Mouse (Mus musculus): Measurements from ENCODE around the gene Twistnb. TPM values are rescaled to one million over a fixed set of nuclear protein-coding genes. Genes with fewer than 3 reads are reported as not detected.
A peak's percentile ranks its signal among the peaks of the same experiment; 100 is the strongest.

The Twistnb gene
- total and polyA plus RNA-seq, 3 experiments: 22.1 to 44.6 (median 25.3) TPM

DNA sequence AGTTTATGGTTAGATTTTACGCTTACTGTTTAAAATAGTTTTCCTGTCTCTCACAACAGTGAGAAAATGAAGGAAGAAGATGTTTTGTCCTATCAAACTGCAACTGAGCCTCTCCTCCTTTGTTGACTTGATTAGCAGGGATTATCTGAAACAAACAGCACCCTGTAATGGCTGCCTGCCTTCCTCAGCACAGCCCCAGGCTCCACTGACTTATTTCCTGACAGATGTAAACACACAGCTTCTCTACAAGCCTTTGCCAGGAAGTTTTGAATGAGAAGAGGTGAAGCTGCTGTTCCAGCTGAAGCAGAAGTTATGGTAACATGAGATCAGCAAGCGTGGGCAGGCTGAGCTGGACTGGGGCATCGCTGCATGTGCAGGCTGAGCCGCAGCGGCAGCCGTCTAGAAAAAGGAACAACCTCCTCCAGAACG is 26.2 kb upstream of the Twistnb start:
- peaks cover 0 to 28% of the 10 kb centered on the region in 2 experiments; a peak in 2 of 4 replicates for H3K36me3 ChIP-seq (ENCODE audit: control insufficient read depth in 1 of 2, insufficient read depth in 2 of 2, low read length in 2 of 2)
- H3K4me3 ChIP-seq (ENCODE audit: control insufficient read depth in 1 of 2, insufficient read depth in 1 of 2, low read depth in 2 of 2, low read length in 2 of 2): peak overlapping the region in 1 of 2 experiments; percentile 5; a peak in 1 of 4 replicates
- H3K79me2 ChIP-seq (ENCODE audit: control insufficient read depth, insufficient read depth, low read length, poor library complexity): no peaks in the 10 kb centered on the region
- DNase-seq (ENCODE audit: low read depth, low spot score): peak; percentile 86
- TF ChIP-seq NRF1 (IDR thresholded peaks at IDR 0.05; ENCODE audit: insufficient read depth, low read depth, low read length, poor library complexity, severe bottlenecking): no peak
- TF ChIP-seq NELFE (IDR thresholded peaks at IDR 0.05; ENCODE audit: low read depth, low read length): no peak
- TF ChIP-seq SMC3 (IDR thresholded peaks at IDR 0.05; ENCODE audit: low read depth, low read length): peak; percentile 7; the same call in 1 of the 2 replicates
- peak; percentile 35 for TF ChIP-seq TAL1 (IDR thresholded peaks at IDR 0.05; ENCODE audit: low read length)
- TF ChIP-seq ELF1 (IDR thresholded peaks at IDR 0.05; ENCODE audit: low read depth, low read length): no peak
- TF ChIP-seq USF2 (IDR thresholded peaks at IDR 0.05; ENCODE audit: borderline replicate concordance in 1 of 2, insufficient read depth in 1 of 2, low read depth in 1 of 2, low read length in 2 of 2): no peak
- no peak for TF ChIP-seq CTCF (IDR thresholded peaks at IDR 0.05 in 2 of 3, conservative IDR thresholded peaks at IDR 0.05 in 1 of 3; ENCODE audit: control insufficient read depth in 1 of 3, insufficient read depth in 1 of 3, low read depth in 2 of 3, low read length in 3 of 3, poor library complexity in 1 of 3, severe bottlenecking in 1 of 3)
- TF ChIP-seq TCF12 (IDR thresholded peaks at IDR 0.05; ENCODE audit: low read depth, low read length): peak; percentile 48
- TF ChIP-seq ETS1 (IDR thresholded peaks at IDR 0.05; ENCODE audit: low read depth, low read length): peak; percentile 70
- TF ChIP-seq SIN3A (IDR thresholded peaks at IDR 0.05; ENCODE audit: low read length): peak; percentile 73
- peak; percentile 53 for TF ChIP-seq MAX (IDR thresholded peaks at IDR 0.05; ENCODE audit: low read length)
- peak; percentile 56 to 68; a peak in 2 of 4 replicates for TF ChIP-seq EP300 (IDR thresholded peaks at IDR 0.05; ENCODE audit: low read depth in 1 of 2, low read length in 2 of 2)
- TF ChIP-seq BHLHE40 (IDR thresholded peaks at IDR 0.05; ENCODE audit: borderline replicate concordance, low read depth, low read length): peak; percentile 61; the same call in 1 of the 2 replicates
- peak; percentile 59 for TF ChIP-seq GATA1 (IDR thresholded peaks at IDR 0.05; ENCODE audit: low read depth, low read length)
- peak; percentile 77 for TF ChIP-seq TBP (IDR thresholded peaks at IDR 0.05; ENCODE audit: low read depth, low read length)
- TF ChIP-seq KAT2A (conservative IDR thresholded peaks at IDR 0.05; ENCODE audit: low read depth, low read length): no peak
- TF ChIP-seq RCOR1 (IDR thresholded peaks at IDR 0.05; ENCODE audit: low read depth, low read length): no peak
- peak; percentile 60 for TF ChIP-seq MXI1 (IDR thresholded peaks at IDR 0.05; ENCODE audit: low read depth, low read length)
- TF ChIP-seq MYC (IDR thresholded peaks at IDR 0.05; ENCODE audit: low read depth, low read length): peak; percentile 61; the same call in 1 of the 2 replicates
- no peaks in the 10 kb centered on the region for H3K27me3 ChIP-seq (ENCODE audit: control insufficient read depth in 1 of 2, insufficient read depth in 2 of 2, low read length in 2 of 2)
- H3K9me3 ChIP-seq (replicated peaks; ENCODE audit: insufficient read depth, low read length): no peaks in the 10 kb centered on the region
- peak overlapping the region; percentile 2; the same call in 1 of the 2 replicates for H3K9ac ChIP-seq (ENCODE audit: control insufficient read depth, low read depth, low read length, poor library complexity, severe bottlenecking)
- peak overlapping the region; percentile 44 for H3K27ac ChIP-seq (ENCODE audit: control insufficient read depth, low read depth, low read length)
- H3K4me1 ChIP-seq (ENCODE audit: control insufficient read depth in 1 of 2, insufficient read depth in 2 of 2, low read length in 2 of 2): peaks cover 0 to 22% of the 10 kb centered on the region in 2 experiments; a peak in 2 of 4 replicates

DNA sequence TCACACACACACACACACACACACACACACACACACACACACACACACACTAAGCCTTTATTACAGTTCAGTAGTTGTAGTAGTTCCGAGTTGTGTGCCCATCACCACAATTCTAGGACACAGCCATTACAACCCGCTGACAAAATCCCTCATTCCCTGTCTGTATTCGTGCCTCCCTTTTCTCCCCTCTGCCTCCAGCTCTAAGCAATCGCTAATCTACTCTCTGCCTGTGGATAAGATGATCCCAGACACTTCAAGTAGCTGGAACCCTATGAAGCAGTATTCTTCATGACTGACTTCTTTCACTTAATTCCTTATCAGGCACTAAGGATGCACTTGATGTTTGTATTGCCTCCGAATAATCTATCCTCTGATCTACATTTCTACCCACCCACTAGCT is 24.4 kb upstream of the Twistnb start:
- no peaks in the 10 kb centered on the region for H3K27me3 ChIP-seq (ENCODE audit: control insufficient read depth in 1 of 2, insufficient read depth in 2 of 2, low read length in 2 of 2)
- H3K27ac ChIP-seq (ENCODE audit: control insufficient read depth, low read depth, low read length): no peak overlapping the region
- H3K4me3 ChIP-seq (ENCODE audit: control insufficient read depth in 1 of 2, insufficient read depth in 1 of 2, low read depth in 2 of 2, low read length in 2 of 2): no peak overlapping the region
- H3K4me1 ChIP-seq (ENCODE audit: control insufficient read depth in 1 of 2, insufficient read depth in 2 of 2, low read length in 2 of 2): peaks cover 0 to 22% of the 10 kb centered on the region in 2 experiments; a peak in 2 of 4 replicates
- DNase-seq (ENCODE audit: low read depth, low spot score): no peak
- no peaks in the 10 kb centered on the region for H3K9me3 ChIP-seq (replicated peaks; ENCODE audit: insufficient read depth, low read length)
- H3K9ac ChIP-seq (ENCODE audit: control insufficient read depth, low read depth, low read length, poor library complexity, severe bottlenecking): no peak overlapping the region
- no peaks in the 10 kb centered on the region for H3K79me2 ChIP-seq (ENCODE audit: control insufficient read depth, insufficient read depth, low read length, poor library complexity)
- TF ChIP-seq SMC3 (IDR thresholded peaks at IDR 0.05; ENCODE audit: low read depth, low read length): no peak
- no peak for TF ChIP-seq CTCF (IDR thresholded peaks at IDR 0.05 in 2 of 3, conservative IDR thresholded peaks at IDR 0.05 in 1 of 3; ENCODE audit: control insufficient read depth in 1 of 3, insufficient read depth in 1 of 3, low read depth in 2 of 3, low read length in 3 of 3, poor library complexity in 1 of 3, severe bottlenecking in 1 of 3)
- TF ChIP-seq ZKSCAN1 (IDR thresholded peaks at IDR 0.05; ENCODE audit: low read depth, low read length): no peak
- TF ChIP-seq RAD21 (IDR thresholded peaks at IDR 0.05; ENCODE audit: low read depth, low read length): no peak
- TF ChIP-seq NRF1 (IDR thresholded peaks at IDR 0.05; ENCODE audit: insufficient read depth, low read depth, low read length, poor library complexity, severe bottlenecking): no peak
- no peak for TF ChIP-seq HCFC1 (IDR thresholded peaks at IDR 0.05; ENCODE audit: low read depth, low read length)
- no peak for TF ChIP-seq CHD2 (IDR thresholded peaks at IDR 0.05; ENCODE audit: low read length)
- TF ChIP-seq EP300 (IDR thresholded peaks at IDR 0.05; ENCODE audit: low read depth in 1 of 2, low read length in 2 of 2): no peak
- TF ChIP-seq MAZ (IDR thresholded peaks at IDR 0.05; ENCODE audit: low read depth, low read length): no peak
- no peak for TF ChIP-seq CHD1 (IDR thresholded peaks at IDR 0.05; ENCODE audit: low read depth, low read length)
- no peak for TF ChIP-seq ZC3H11A (IDR thresholded peaks at IDR 0.05; ENCODE audit: low read depth, low read length)
- no peak for TF ChIP-seq TBP (IDR thresholded peaks at IDR 0.05; ENCODE audit: low read depth, low read length)
- no peak for TF ChIP-seq POLR2AphosphoS2 (IDR thresholded peaks at IDR 0.05; ENCODE audit: low read length)
- no peak for TF ChIP-seq ELF1 (IDR thresholded peaks at IDR 0.05; ENCODE audit: low read depth, low read length)
- TF ChIP-seq MYB (IDR thresholded peaks at IDR 0.05; ENCODE audit: low read depth, low read length): no peak
- TF ChIP-seq MAFK (IDR thresholded peaks at IDR 0.05; ENCODE audit: borderline replicate concordance, low read depth, low read length): no peak
- no peak for TF ChIP-seq KAT2A (conservative IDR thresholded peaks at IDR 0.05; ENCODE audit: low read depth, low read length)
- no peak for TF ChIP-seq USF1 (IDR thresholded peaks at IDR 0.05; ENCODE audit: low read depth, low read length)
- TF ChIP-seq MXI1 (IDR thresholded peaks at IDR 0.05; ENCODE audit: low read depth, low read length): no peak
- H3K36me3 ChIP-seq (ENCODE audit: control insufficient read depth in 1 of 2, insufficient read depth in 2 of 2, low read length in 2 of 2): peaks cover 0 to 28% of the 10 kb centered on the region in 2 experiments; a peak in 2 of 4 replicates

Measured in MEL (cell line).